Mouse (Mus musculus) inflammation-experienced regulatory T-cells (primary cell): ENCODE results near the gene Olfr555. TPM values are rescaled to one million over a fixed set of nuclear protein-coding genes. Genes with fewer than 3 reads are reported as not detected.

ENCODE experiments used
- polyA plus RNA-seq, 2 experiments: library from polyadenylated mRNA; unstranded; fragments of 100-300 nt; shearing (Covaris generic); gene quantifications; one replicate each; pipeline ENCODE4 v1.2.1; 2017

Gene Olfr555
- not detected for polyA plus RNA-seq

DNA sequence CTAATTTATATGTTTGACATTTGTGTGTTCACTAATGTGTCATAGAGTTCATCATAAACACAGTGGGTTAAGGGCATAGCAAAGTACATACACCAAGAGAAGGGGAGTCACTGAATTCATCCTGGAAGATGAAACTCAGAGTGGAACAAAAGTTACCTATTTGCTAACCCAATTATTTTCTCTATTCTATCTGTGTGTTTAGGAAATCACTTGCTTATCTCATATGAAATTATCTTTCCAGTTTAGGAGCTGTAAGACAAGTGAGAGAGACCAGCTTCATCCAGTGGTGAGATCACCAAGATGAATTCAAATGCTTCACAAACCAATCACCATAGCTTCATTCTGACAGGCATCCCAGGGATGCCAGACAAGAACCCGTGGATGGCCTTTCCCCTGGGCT is at the start of gene Olfr555:
Gene Olfr555 (plus strand): TSS at position 301 of the 400 bp plus-strand sequence.

GRCm38 (mm10) chr7:102618118-102618517 is 40.5 kb upstream of the Olfr555 start, which contains the start of gene Olfr553:
Gene Olfr553 (minus strand): TSS chr7:102618218.

GRCm38 (mm10) chr7:102638132-102638531 is 20.5 kb upstream of the Olfr555 start, which contains the start of gene Olfr554:
Gene Olfr554 (plus strand): TSS chr7:102638432.

DNA sequence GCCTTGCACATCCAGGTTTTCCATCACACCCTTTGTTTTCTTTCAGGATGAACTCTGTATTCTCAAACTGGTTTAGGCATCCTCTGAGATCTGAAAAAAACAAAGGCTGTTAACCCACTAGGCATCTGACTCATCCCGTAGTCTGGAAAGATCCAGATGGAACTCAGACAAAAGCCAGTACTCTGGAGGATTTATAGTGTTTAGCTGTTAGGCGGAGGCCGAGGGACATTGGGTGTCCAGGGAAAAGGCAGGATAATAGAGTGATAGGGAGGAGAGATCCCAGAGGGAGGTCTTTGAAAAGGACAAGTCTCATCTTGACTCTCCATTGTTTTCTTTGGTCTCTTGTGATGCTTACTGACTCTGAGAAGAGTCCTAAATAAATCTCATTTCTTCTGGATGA is 6.0 kb downstream of the Olfr555 start, which contains the start of gene Olfr556:
Gene Olfr556 (plus strand): TSS at position 301 of the 400 bp plus-strand sequence.

GRCm38 (mm10) chr7:102686944-102687501 is 28.4 kb downstream of the Olfr555 start, which contains the start of gene Trim68:
Gene Trim68 (minus strand): TSS chr7:102687327.

GRCm38 (mm10) chr7:102695358-102696125 is 36.9 kb downstream of the Olfr555 start, which contains the start of gene Olfr557:
Gene Olfr557 (plus strand): TSS chr7:102695910.

DNA sequence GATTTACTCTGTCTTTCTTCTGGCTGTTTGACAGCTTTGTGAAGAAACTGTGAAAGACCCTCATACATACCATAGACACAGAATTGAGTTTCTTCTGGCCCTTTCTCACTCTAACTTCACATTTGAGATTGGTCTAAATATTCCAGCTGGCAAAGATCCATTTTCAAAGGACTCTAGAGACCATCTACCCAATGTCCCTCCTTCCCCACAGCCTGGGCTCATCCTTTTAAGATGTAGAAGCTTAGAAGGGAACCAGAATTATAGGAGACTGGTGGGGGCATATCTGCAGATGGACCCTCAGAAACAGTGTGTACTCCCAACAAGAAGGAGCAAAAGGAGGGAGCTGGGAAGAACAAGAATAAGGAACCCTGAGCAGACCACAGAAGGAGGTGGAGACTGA is 43.3 kb downstream of the Olfr555 start, which contains the start of gene Olfr558:
Gene Olfr558 (plus strand): TSS at position 301 of the 400 bp plus-strand sequence.

Other genes with a start within 250 kb of the Olfr555 start
- 10 to 100 TPM; 40.4 to 42.0 TPM for gene Rrm1, start 217.1 kb upstream of the Olfr555 start, polyA plus RNA-seq
- 1 to 10 TPM in 1 of 2 experiments, not detected in 1; 1.2 TPM for gene Olfr543, start 177.1 kb upstream of the Olfr555 start, polyA plus RNA-seq
- 1 to 10 TPM in 1 of 2 experiments, under 1 TPM in 1; 0.28 to 2.7 TPM for gene Olfr544, start 170.5 kb upstream of the Olfr555 start, polyA plus RNA-seq
- gene Olfr545, start 159.2 kb upstream of the Olfr555 start, polyA plus RNA-seq = under 1 TPM; 0.28 to 0.97 TPM
- not detected for gene Olfr547, start 124.1 kb upstream of the Olfr555 start, polyA plus RNA-seq
- not detected for gene Olfr548-ps1, start 117.9 kb upstream of the Olfr555 start, polyA plus RNA-seq
- gene Olfr549, start 109.0 kb upstream of the Olfr555 start, polyA plus RNA-seq = under 1 TPM in 1 of 2 experiments, not detected in 1; 0.69 TPM
- gene Trim21, start 93.3 kb upstream of the Olfr555 start, polyA plus RNA-seq = 10 to 100 TPM; 96.3 to 99.0 TPM
- gene Olfr550, start 87.4 kb upstream of the Olfr555 start, polyA plus RNA-seq = not detected
- not detected for gene Olfr551, start 66.9 kb upstream of the Olfr555 start, polyA plus RNA-seq
- not detected for gene Olfr552, start 61.1 kb upstream of the Olfr555 start, polyA plus RNA-seq
- not detected for gene Olfr553, start 40.6 kb upstream of the Olfr555 start, polyA plus RNA-seq
- gene Olfr554, start 20.4 kb upstream of the Olfr555 start, polyA plus RNA-seq = 1 to 10 TPM in 1 of 2 experiments, under 1 TPM in 1; 0.71 to 1.7 TPM
- gene Olfr556, start 6.1 kb downstream of the Olfr555 start, polyA plus RNA-seq = under 1 TPM in 1 of 2 experiments, not detected in 1; 0.30 TPM
- 10 to 100 TPM; 12.4 to 17.0 TPM for gene Trim68, start 28.5 kb downstream of the Olfr555 start, polyA plus RNA-seq
- gene Olfr557, start 37.1 kb downstream of the Olfr555 start, polyA plus RNA-seq = under 1 TPM in 1 of 2 experiments, not detected in 1; 0.24 TPM
- not detected for gene Olfr558, start 43.4 kb downstream of the Olfr555 start, polyA plus RNA-seq
- gene Olfr33, start 60.2 kb downstream of the Olfr555 start, polyA plus RNA-seq = not detected
- gene Olfr559, start 68.7 kb downstream of the Olfr555 start, polyA plus RNA-seq = 1 to 10 TPM in 1 of 2 experiments, not detected in 1; 1.5 TPM
- not detected for gene Olfr560, start 100.5 kb downstream of the Olfr555 start, polyA plus RNA-seq
- gene Olfr78, start 100.6 kb downstream of the Olfr555 start, polyA plus RNA-seq = not detected
- not detected for gene Olfr561, start 112.4 kb downstream of the Olfr555 start, polyA plus RNA-seq
- under 1 TPM in 1 of 2 experiments, not detected in 1; 0.49 TPM for gene Olfr564, start 144.7 kb downstream of the Olfr555 start, polyA plus RNA-seq
- not detected for gene Olfr566, start 199.9 kb downstream of the Olfr555 start, polyA plus RNA-seq
- gene Olfr568, start 218.3 kb downstream of the Olfr555 start, polyA plus RNA-seq = under 1 TPM in 1 of 2 experiments, not detected in 1; 0.91 TPM
- under 1 TPM in 1 of 2 experiments, not detected in 1; 0.05 TPM for gene Olfr569, start 232.1 kb downstream of the Olfr555 start, polyA plus RNA-seq
- not detected for gene Olfr570, start 235.8 kb downstream of the Olfr555 start, polyA plus RNA-seq